Mouse (Mus musculus) left cerebral cortex, adult 2 months (tissue): ENCODE data around the gene Ccnb1ip1. TPM values are rescaled to one million over a fixed set of nuclear protein-coding genes. Genes with fewer than 3 reads are reported as not detected.

Source experiments
- DNase-seq, 2 experiments: peaks; one replicate each; pipeline ENCODE4 v3.0.0; 2021 to 2022; ENCODE audit warnings: low spot score in 2 of 2, mixed read lengths in 1 of 2; ENCODE audit errors: extremely low spot score in 1 of 2
- H3K27ac ChIP-seq: fragments of 200-600 bp; 2 replicates; pipeline ENCODE4 v1.8.1; 2022
- H3K4me3 ChIP-seq: fragments of 200-600 bp; 2 replicates; pipeline ENCODE4 v1.8.1; 2022
- CTCF ChIP-seq: fragments of 200-600 bp; IDR thresholded peaks from 2 replicates; pipeline ENCODE4 v1.8.1; 2022; ENCODE audit warnings: antibody characterized with exemption, mild to moderate bottlenecking, moderate library complexity
- intact Hi-C: fragments of 180-260 bp; cut with DNase I; formaldehyde crosslinking; loops from one replicate; pipeline ENCODE4 v1.15.1; 2025
- total RNA-seq, 2 experiments: library from RNA; stranded (reverse); gene quantifications; 2 replicates each; pipeline ENCODE4 v1.2.3; 2021

Ccnb1ip1 gene
- total RNA-seq, 2 experiments from 2014 or later = not detected

- no peak for TF ChIP-seq CTCF
- DNase-seq = no peak
- Histone ChIP-seq H3K4me3 (no peak overlapping the region), H3K27ac (no peak overlapping the region)
- intact Hi-C loops = no loop called here
Observed at GRCm38 (mm10) chr14:50765736-50766135, 41.8 kb downstream of the Ccnb1ip1 start.

GRCm38 (mm10) chr14:50758416-50759085 lies 49.0 kb downstream of the Ccnb1ip1 start:
- no peak for TF ChIP-seq CTCF
- intact Hi-C loops = no loop called here
- Histone ChIP-seq H3K27ac (no peak overlapping the region), H3K4me3 (no peak overlapping the region)
- peak; percentile 24 to 38 for DNase-seq

- intact Hi-C loops = no loop called here
- Histone ChIP-seq H3K27ac (no peak within 1 kb of the TSS), H3K4me3 (no peak within 1 kb of the TSS)
- no peak for TF ChIP-seq CTCF
- DNase-seq = no peak
Observed at GRCm38 (mm10) chr14:50744994-50745393, 62.5 kb downstream of the Ccnb1ip1 start, which contains the start of gene Olfr749. Gene Olfr749 (minus strand): TSS chr14:50745094.

- no peak for TF ChIP-seq CTCF
- DNase-seq = no peak
- Histone ChIP-seq H3K4me3 (no peak overlapping the region), H3K27ac (no peak overlapping the region)
- intact Hi-C loops = no loop called here
Observed at GRCm38 (mm10) chr14:50741584-50741983, 65.9 kb downstream of the Ccnb1ip1 start.

- intact Hi-C loops = no loop called here
- H3K4me3 ChIP-seq = no peak overlapping the region
- TF ChIP-seq CTCF = no peak
- no peak for DNase-seq
- no peak overlapping the region for H3K27ac ChIP-seq
Observed at GRCm38 (mm10) chr14:50740334-50740733, 67.2 kb downstream of the Ccnb1ip1 start.

Other genes with a start within 250 kb of the Ccnb1ip1 start
- not detected for gene Olfr744, start 192.9 kb downstream of the Ccnb1ip1 start, total RNA-seq
- not detected for gene Olfr745, start 168.3 kb downstream of the Ccnb1ip1 start, total RNA-seq
- not detected for gene Olfr746, start 160.6 kb downstream of the Ccnb1ip1 start, total RNA-seq
- gene Olfr747, start 114.5 kb downstream of the Ccnb1ip1 start, total RNA-seq = not detected
- gene Olfr748, start 100.4 kb downstream of the Ccnb1ip1 start, total RNA-seq = not detected
- gene Olfr749, start 62.6 kb downstream of the Ccnb1ip1 start, total RNA-seq = not detected
- gene Ttc5, start 22.2 kb downstream of the Ccnb1ip1 start, total RNA-seq = 10 to 100 TPM; 50.8 to 62.1 TPM
- gene Parp2, start 109 bp upstream of the Ccnb1ip1 start, total RNA-seq = 10 to 100 TPM; 25.8 to 27.1 TPM
- 1 to 10 TPM; 3.2 to 4.4 TPM for gene Tep1, start 62.8 kb upstream of the Ccnb1ip1 start, total RNA-seq
- gene Klhl33, start 89.8 kb upstream of the Ccnb1ip1 start, total RNA-seq = 1 to 10 TPM; 4.8 to 6.4 TPM
- gene Osgep, start 117.2 kb upstream of the Ccnb1ip1 start, total RNA-seq = 10 to 100 TPM; 29.2 to 34.8 TPM
- 10 to 100 TPM; 54.9 to 58.8 TPM for gene Apex1, start 117.2 kb upstream of the Ccnb1ip1 start, total RNA-seq
- gene Pip4p1, start 123.1 kb upstream of the Ccnb1ip1 start, total RNA-seq = 10 to 100 TPM; 95.6 to 98.2 TPM
- 10 to 100 TPM; 11.7 to 13.3 TPM for gene Pnp, start 123.3 kb upstream of the Ccnb1ip1 start, total RNA-seq
- gene Gm49342, start 136.8 kb upstream of the Ccnb1ip1 start, total RNA-seq = 1 to 10 TPM; 8.4 to 9.2 TPM
- under 1 TPM; 0.81 to 0.84 TPM for gene Pnp2, start 148.3 kb upstream of the Ccnb1ip1 start, total RNA-seq
- not detected for gene Rnase10, start 200.0 kb upstream of the Ccnb1ip1 start, total RNA-seq
- not detected for gene Rnase9, start 234.1 kb upstream of the Ccnb1ip1 start, total RNA-seq
- not detected for gene Rnase11, start 242.4 kb upstream of the Ccnb1ip1 start, total RNA-seq
- gene Rnase12, start 249.9 kb upstream of the Ccnb1ip1 start, total RNA-seq = not detected